Mouse (Mus musculus) cerebellum, adult 8-10 months (tissue): ENCODE results near the gene Myom3.

ENCODE experiments used
- DNase-seq: peaks from one replicate; pipeline ENCODE4 v3.0.0; 2022

Gene Myom3

DNA sequence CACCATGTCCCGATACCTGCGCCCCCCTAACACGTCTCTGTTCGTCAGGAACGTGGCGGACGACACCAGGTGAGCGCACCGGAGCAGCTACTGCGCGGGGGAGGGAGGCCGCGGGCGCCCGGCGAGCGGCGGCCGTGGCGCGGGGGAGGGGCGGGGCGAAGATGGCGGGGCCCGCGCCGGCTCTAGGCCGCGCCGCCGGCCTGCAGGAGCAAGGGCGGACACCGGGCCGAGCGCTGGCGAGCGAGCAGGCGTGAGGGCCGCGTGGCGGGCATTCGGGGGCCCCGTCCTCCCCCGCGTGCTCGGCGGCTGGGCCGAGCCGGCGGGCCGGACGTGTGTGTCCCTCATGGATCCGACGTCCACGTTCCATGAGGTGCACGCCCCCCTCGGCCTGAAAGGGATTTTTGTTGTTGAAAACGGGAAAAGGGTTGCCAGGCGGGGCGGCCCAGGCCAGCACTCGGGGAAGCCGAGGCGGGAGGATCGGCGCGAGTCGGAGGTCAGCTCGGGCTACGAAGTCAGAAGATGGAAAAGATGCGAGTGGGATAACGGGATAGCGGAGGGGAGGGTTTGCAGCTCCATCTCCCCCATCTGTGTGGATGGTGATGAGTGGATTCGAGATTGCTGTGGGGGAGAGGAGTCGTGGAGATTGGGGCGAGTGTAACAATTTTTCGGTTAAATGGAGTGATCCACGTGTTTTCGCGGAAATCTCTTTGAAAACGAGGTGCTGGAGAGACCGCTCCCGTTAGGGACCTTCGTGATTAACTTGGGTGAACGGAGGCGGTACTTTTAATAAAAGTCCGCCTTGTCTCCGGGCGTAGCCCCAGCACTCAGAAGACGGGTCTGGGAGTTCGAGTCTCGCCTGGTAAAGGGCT is 96.9 kb downstream of the Myom3 start:
- DNase-seq, result peak; percentile 52

DNA sequence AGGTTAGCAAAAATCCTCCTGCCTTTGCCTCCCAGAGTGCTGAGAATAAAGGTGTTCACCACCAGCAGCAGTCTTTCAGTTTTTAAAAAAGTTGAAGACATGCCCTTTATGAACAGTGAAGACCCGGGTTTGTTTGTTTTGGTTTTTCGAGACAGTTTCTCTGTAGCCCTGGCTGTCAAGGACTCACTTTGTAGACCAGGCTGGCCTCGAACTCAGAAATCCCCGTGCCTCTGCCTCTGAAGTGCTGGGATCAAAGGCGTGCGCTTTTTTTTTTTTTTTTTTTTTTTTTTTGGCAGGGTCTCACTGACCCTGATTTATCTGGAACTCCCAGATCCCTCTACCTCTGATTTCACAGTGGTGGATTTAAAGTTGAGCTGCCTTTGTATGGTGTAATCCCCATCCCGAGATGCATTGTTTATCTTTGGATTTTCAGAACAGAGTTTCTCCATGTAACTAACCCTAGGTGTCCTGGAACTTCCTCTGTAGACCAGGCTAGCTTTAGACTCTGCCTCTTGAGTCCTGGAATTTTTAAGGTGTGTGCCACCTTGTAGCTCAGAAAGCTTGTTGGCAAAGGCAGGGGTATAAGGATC is 98.2 kb downstream of the Myom3 start:
- no peak for DNase-seq
